Mouse (Mus musculus) embryonic stem cell, embryonic (primary cell): ENCODE measurements at regions not wholly inside any gene's neighbourhood (a gene's known extent, or its start where the extent isn't known, plus 50 kb on each side); places are given as distances from the start of the nearest gene placed in this dataset.

Experiments used
- CTCF ChIA-PET, 4 experiments: fragments of 300-600 bp in 2 of 4; fragments of 350-600 bp in 2 of 4; sonication (Branson Sonifier 250); formaldehyde crosslinking; loops; one replicate each; lab custom pipeline; 2022; ENCODE audit warnings: inconsistent platforms in 2 of 4; lab: Charles Lee
- POLR2A ChIA-PET, 4 experiments: fragments of 300-600 bp in 2 of 4; fragments of 350-600 bp in 2 of 4; sonication (Branson Sonifier 250); formaldehyde crosslinking; loops; one replicate each; lab custom pipeline; 2022; ENCODE audit warnings: antibody characterized with exemption in 4 of 4, inconsistent platforms in 1 of 4; lab: Charles Lee

DNA sequence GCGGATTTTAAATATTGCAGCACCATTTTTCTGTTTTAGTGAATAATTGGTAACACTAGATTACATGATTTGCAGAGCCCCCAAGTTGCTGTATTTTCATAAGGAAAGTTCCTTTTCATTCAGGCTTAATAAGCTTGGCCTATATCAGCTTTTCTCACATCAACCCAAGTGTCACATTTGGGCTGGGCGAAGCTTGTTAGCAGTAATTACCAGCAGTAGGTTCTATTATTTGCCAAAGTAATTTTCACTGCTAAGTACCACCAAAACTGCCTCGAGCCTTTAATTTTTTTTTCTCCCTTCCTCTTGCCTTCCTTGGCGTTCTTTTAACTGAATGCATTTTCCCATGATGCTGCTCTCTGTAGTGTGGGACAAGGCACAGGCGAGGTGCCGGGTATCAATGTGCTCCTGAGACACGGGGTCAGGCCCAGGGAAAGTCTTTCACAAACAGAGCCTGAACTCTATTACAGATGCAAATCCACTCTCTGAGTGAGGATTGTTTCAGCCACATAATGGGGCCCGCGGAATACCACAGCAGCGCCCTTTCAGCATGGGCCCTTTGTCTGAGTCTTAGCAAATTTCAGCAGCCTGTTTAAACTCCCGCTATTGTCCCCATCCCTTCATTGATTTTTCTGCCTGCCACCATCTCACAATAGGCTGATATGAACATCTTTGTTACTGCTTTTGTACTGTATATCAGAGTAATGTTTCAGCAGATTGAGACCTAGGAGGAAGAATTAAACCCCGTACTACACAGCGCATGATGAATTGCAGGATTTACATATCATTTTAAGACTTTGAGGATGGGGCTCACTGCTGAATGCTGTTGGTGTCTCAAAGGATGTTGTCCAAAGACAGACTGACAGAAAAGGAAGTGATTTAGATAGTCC is 205.1 kb upstream of the Epha3 start:
- ChIA-PET POLR2A (no interaction called here), CTCF (no interaction called here)

DNA sequence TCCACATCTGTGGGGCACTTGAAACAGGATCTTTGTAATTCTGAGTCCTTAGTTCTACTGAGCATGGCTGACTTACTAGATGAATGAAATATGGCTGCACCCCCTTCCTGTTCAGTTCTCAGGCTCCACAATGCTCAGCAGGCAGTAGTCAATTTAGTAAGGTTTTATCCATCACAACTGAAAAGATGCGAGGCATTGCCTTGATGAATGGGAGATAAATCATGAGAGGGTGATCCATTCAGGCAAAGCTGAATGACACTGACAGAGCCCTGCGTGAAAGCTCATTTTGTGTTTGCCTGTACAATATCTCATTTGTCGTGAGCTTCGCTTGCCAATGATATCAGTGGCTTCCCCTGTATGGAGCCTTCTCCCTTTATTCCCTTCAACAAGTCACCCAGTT is 198.6 kb upstream of the Epha3 start:
- CTCF ChIA-PET: no interaction called here
- POLR2A ChIA-PET: no interaction called here

DNA sequence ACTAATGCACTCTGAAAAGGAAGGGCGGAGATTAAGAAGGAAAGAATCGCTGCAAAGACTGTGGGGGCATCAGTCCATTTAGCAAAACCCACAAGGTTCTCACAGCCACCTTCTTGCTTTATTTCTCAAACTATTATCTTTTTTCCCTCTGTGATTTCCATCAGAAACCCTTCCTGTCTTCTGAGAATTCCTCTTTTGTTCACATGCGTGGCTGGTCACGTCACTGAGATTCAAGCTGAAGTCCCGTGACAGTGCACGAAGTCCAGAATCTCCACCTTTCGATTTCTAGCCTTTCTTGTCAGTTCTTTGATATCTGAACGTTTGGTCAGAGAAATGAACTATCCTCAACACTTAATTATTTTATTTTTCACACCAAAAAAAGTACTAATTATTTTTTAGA is 194.7 kb upstream of the Epha3 start:
- ChIA-PET CTCF (no interaction called here), POLR2A (no interaction called here)

DNA sequence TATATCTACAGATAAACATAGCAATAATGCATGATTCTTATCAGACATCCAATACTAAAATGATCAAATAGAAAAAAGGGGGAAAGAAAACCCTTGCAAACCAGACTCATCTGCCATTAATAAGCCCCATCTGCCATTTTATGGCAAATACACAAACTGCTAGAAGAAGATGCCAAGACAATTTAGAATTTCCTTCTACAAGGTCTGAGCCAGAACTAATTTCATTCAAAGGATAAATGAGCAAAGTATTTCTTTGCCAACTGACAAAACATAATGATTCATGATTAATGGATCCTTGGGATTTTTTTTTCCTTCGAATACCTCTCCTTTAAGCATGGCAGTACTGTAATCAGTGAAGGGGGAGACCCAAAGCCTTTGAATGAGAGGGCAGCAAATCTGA is 190.4 kb upstream of the Epha3 start:
- ChIA-PET CTCF (no interaction called here), POLR2A (no interaction called here)

- ChIA-PET POLR2A (no interaction called here), CTCF (no interaction called here)
Measured at GRCm38 (mm10) chr16:64048026-64048425, 184.1 kb upstream of the Epha3 start.

- ChIA-PET POLR2A (no interaction called here), CTCF (no interaction called here)
Measured at GRCm38 (mm10) chr16:64033049-64033448, 169.1 kb upstream of the Epha3 start.

DNA sequence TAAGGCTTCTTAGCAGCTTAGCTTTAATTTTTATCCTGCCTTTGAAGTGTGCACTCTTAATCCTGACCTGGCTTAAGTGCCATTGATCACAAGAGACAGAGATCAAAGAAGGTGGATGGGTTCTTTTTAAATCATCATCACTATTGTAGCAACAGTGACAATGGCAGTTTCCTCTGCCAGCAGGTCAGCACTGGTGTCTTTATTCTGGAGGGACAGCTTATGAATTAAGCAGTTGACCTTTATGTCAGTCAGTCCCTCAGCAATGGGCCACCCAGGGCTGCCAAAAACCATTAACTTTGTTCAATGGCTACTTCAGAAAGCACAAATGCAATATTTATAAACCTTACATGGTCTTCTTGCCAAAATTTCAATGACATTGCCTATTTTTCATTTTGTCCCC is 160.0 kb upstream of the Epha3 start:
- ChIA-PET POLR2A (interaction anchor here in 1 of 4 experiments (0.6 kb wide), 1 partner anchor 172 kb away, joined by 4 read pairs; no protein-coding TSS in a partner anchor), CTCF (no interaction called here)

DNA sequence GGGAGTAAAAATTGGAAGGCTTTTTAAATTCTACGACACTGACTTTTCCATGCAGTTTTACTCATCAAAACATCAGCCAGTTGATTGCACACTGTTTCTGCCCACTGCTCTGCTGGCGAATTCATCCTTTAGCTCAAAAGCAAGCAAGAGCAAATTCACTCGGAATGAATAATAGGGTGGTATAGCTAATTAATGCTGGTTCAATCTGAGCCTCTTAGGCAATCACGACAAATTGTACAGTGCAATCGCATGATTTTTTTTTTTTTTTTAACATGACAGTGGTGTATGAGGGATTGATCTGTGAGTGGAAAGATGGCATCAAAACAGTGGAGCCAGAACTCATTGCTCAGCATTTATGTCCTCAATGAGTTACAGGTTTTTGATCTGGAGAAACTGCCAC is 136.9 kb upstream of the Epha3 start:
- CTCF ChIA-PET: interaction anchor here in 1 of 4 experiments (0.7 kb wide), 1 partner anchor 359 kb away, joined by 3 read pairs; no protein-coding TSS in a partner anchor
- POLR2A ChIA-PET: interaction anchor here in 1 of 4 experiments (0.7 kb wide), 1 partner anchor 58 kb away, joined by 3 read pairs; no protein-coding TSS in a partner anchor

DNA sequence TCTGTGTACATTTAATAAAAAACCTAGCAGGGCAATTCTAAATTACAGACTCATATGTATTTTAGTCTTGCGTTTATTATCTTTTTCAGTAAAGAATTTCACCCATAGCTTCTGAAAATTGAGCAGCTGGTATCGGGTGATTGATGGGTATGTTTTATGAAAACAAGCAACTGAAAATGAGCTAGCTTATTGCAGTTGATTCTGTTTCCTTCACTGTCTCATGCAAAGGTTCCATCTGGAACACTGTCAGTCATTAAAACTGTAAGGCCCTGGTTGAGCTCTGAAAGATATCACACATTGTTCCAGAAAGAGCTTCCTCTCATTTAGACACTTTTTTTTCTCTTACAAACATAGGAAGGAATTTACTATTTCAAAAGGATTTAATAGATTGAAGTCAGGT is 103.4 kb upstream of the Epha3 start:
- ChIA-PET CTCF (no interaction called here), POLR2A (interaction anchor here in 1 of 4 experiments (1.2 kb wide), 1 partner anchor 9 kb away, joined by 3 read pairs; no protein-coding TSS in a partner anchor)

- POLR2A ChIA-PET: no interaction called here
- CTCF ChIA-PET: no interaction called here
Measured at GRCm38 (mm10) chr16:63960786-63961185, 96.8 kb upstream of the Epha3 start.

DNA sequence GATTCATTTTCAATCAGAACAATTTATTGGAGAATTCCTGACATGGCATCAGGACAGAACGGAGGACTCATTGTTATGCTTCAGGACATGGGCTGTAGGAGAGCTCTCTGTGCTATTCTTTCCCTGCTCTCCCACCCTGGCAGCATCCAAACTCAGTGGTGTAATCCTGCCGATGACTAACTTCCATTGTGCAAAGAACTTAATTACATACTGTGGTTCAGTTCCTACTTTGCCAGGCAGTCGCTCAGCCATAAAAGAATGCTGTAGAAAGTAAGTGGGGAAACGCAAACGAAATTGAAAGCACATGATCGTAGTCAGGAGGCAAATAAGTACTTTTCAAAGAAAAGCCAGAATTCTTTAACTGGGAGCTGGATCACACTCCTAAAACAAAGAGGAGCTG is 94.2 kb upstream of the Epha3 start:
- CTCF ChIA-PET: no interaction called here
- POLR2A ChIA-PET: interaction anchor here in 1 of 4 experiments (0.9 kb wide), 1 partner anchor 9 kb away, joined by 3 read pairs; no protein-coding TSS in a partner anchor

DNA sequence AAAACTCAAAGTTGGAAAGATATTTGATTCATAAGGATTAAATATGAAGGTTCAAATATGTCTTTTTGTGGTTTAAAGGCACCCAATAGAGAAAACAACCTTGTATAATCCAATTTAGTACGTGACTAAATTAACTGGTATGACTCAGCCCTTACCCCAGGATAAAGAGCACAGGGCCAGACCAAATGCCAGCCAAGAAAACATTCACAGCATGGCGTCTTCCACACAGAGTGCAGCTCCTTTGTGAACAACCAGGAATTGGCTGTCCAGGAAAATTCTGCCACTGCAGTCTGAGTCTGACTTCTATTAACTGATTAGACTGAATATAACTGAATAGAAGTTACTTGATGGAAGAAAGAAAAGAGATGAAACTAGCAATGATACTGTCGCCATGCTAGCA is 61.2 kb upstream of the Epha3 start:
- CTCF ChIA-PET: no interaction called here
- POLR2A ChIA-PET: no interaction called here

DNA sequence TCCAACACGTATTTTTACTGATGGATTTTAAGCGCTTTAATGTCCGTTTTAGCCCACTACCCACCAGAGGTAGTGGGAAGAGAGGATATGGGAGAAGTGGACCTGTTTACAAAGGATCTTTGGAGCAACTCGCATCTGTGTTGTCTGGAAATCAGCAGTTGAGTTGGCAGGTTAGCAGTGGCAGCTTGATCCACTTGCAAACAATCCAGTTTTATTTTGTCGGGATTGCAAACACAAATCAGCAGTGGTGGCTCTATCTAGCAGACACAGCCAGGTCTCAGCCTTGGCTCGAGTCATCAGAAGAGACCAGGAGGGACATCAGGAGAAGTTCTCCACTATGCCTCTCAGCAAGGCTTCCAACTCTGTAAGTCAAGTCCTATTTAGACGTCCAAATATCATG is 57.2 kb upstream of the Epha3 start:
- POLR2A ChIA-PET: no interaction called here

More for the DNA sequence above, 57.2 kb upstream of the Epha3 start:
- CTCF ChIA-PET: no interaction called here
